Mouse (Mus musculus): ENCODE results near the gene Stag3. TPM values are rescaled to one million over a fixed set of nuclear protein-coding genes. Genes with fewer than 3 reads are reported as not detected.

The Stag3 gene
- polyA plus RNA-seq, 1 experiment from 2014 or later, result 12.5 TPM

- Histone ChIP-seq H3K4me3 (replicated peaks) (no peak overlapping the region), H3K9ac (replicated peaks) (no peak overlapping the region), H3K27me3 (replicated peaks) (no peaks in the 10 kb centered on the region), H3K4me1 (peaks cover 48% of the 10 kb centered on the region), H3K36me3 (peaks cover 40% of the 10 kb centered on the region), H3K4me2 (no peak overlapping the region), H3K27ac (replicated peaks) (no peak overlapping the region), H3K9me3 (replicated peaks) (no peaks in the 10 kb centered on the region)
- no peak for ATAC-seq (ENCODE audit: low FRiP score)
- WGBS, result 86% methylated on average over 6 of the region's 6 CpGs
These were observed 21.5 kb upstream of the Stag3 start for GRCm38 (mm10) chr5:138258542-138258941.

GRCm38 (mm10) chr5:138258993-138259392 lies 21.0 kb upstream of the Stag3 start:
- H3K9ac ChIP-seq (replicated peaks), result no peak overlapping the region
- no peaks in the 10 kb centered on the region for H3K9me3 ChIP-seq (replicated peaks)
- WGBS, result 41% methylated on average over 7 of the region's 7 CpGs
- no peak for ATAC-seq (ENCODE audit: low FRiP score)
- no peak overlapping the region for H3K4me3 ChIP-seq (replicated peaks)
- no peak overlapping the region for H3K4me2 ChIP-seq
- H3K4me1 ChIP-seq, result peaks cover 48% of the 10 kb centered on the region
- no peaks in the 10 kb centered on the region for H3K27me3 ChIP-seq (replicated peaks)
- peaks cover 40% of the 10 kb centered on the region for H3K36me3 ChIP-seq
- H3K27ac ChIP-seq (replicated peaks), result no peak overlapping the region

GRCm38 (mm10) chr5:138260051-138260450 lies 20.0 kb upstream of the Stag3 start:
- no peaks in the 10 kb centered on the region for H3K27me3 ChIP-seq (replicated peaks)
- H3K4me1 ChIP-seq, result peaks cover 52% of the 10 kb centered on the region
- no peaks in the 10 kb centered on the region for H3K9me3 ChIP-seq (replicated peaks)
- no peak overlapping the region for H3K4me2 ChIP-seq
- no peak for ATAC-seq (ENCODE audit: low FRiP score)
- no peak overlapping the region for H3K27ac ChIP-seq (replicated peaks)
- H3K9ac ChIP-seq (replicated peaks), result no peak overlapping the region
- WGBS, result 92% methylated on average over 10 of the region's 10 CpGs
- peaks cover 40% of the 10 kb centered on the region for H3K36me3 ChIP-seq
- no peak overlapping the region for H3K4me3 ChIP-seq (replicated peaks)

- WGBS, result 94% methylated on average over 11 of the region's 11 CpGs
- no peak for ATAC-seq (ENCODE audit: low FRiP score)
- H3K36me3 ChIP-seq, result peaks cover 43% of the 10 kb centered on the region
- H3K9ac ChIP-seq (replicated peaks), result no peak overlapping the region
- H3K4me2 ChIP-seq, result no peak overlapping the region
- H3K27me3 ChIP-seq (replicated peaks), result no peaks in the 10 kb centered on the region
- H3K9me3 ChIP-seq (replicated peaks), result no peaks in the 10 kb centered on the region
- H3K27ac ChIP-seq (replicated peaks), result no peak overlapping the region
- peaks cover 57% of the 10 kb centered on the region for H3K4me1 ChIP-seq
- no peak overlapping the region for H3K4me3 ChIP-seq (replicated peaks)
These were observed 19.2 kb upstream of the Stag3 start for GRCm38 (mm10) chr5:138260834-138261233.

GRCm38 (mm10) chr5:138262001-138262400 lies 18.0 kb upstream of the Stag3 start:
- H3K4me2 ChIP-seq, result peak overlapping the region; percentile 91; the same call in 1 of the 2 replicates
- no peaks in the 10 kb centered on the region for H3K9me3 ChIP-seq (replicated peaks)
- peaks cover 53% of the 10 kb centered on the region for H3K36me3 ChIP-seq
- ATAC-seq (ENCODE audit: low FRiP score), result no peak
- WGBS, result 82% methylated on average over 4 of the region's 4 CpGs
- H3K4me1 ChIP-seq, result peaks cover 45% of the 10 kb centered on the region
- H3K9ac ChIP-seq (replicated peaks), result no peak overlapping the region
- no peak overlapping the region for H3K27ac ChIP-seq (replicated peaks)
- H3K4me3 ChIP-seq (replicated peaks), result 0 out of 2 replicates have a peak overlapping the region, but pooled peaks have one; percentile 91
- H3K27me3 ChIP-seq (replicated peaks), result no peaks in the 10 kb centered on the region

- H3K4me3 ChIP-seq (replicated peaks), result peak overlapping the region; percentile 91
- no peak for ATAC-seq (ENCODE audit: low FRiP score)
- peaks cover 58% of the 10 kb centered on the region for H3K36me3 ChIP-seq
- H3K4me2 ChIP-seq, result peak overlapping the region; percentile 91
- H3K9ac ChIP-seq (replicated peaks), result peak overlapping the region; percentile 97
- H3K4me1 ChIP-seq, result peaks cover 43% of the 10 kb centered on the region
- no peak overlapping the region for H3K27ac ChIP-seq (replicated peaks)
- H3K9me3 ChIP-seq (replicated peaks), result no peaks in the 10 kb centered on the region
- WGBS, result 66% methylated on average over 18 of the region's 18 CpGs
- no peaks in the 10 kb centered on the region for H3K27me3 ChIP-seq (replicated peaks)
These were observed 17.3 kb upstream of the Stag3 start for GRCm38 (mm10) chr5:138262582-138263240.

- peak within 1 kb of the TSS; percentile 84 for H3K27ac ChIP-seq (replicated peaks)
- ATAC-seq (ENCODE audit: low FRiP score), result peak; percentile 91
- H3K4me2 ChIP-seq, result peak within 1 kb of the TSS; percentile 91
- H3K36me3 ChIP-seq, result peaks cover 55% of the 10 kb centered on the region
- WGBS, result under 1% methylated on average over 63 of the region's 71 CpGs
- H3K4me1 ChIP-seq, result peaks cover 43% of the 10 kb centered on the region
- H3K4me3 ChIP-seq (replicated peaks), result peak within 1 kb of the TSS; percentile 91
- no peaks in the 10 kb centered on the region for H3K27me3 ChIP-seq (replicated peaks)
- peak within 1 kb of the TSS; percentile 97 for H3K9ac ChIP-seq (replicated peaks)
- H3K9me3 ChIP-seq (replicated peaks), result no peaks in the 10 kb centered on the region
These were observed 16.5 kb upstream of the Stag3 start, which contains the start of gene BC037034 for GRCm38 (mm10) chr5:138263260-138264206. Gene BC037034, minus strand, starts transcription at chr5:138264033.

GRCm38 (mm10) chr5:138264207-138264578 lies 15.8 kb upstream of the Stag3 start:
- Histone ChIP-seq H3K36me3 (peaks cover 48% of the 10 kb centered on the region), H3K9me3 (replicated peaks) (no peaks in the 10 kb centered on the region), H3K4me1 (peaks cover 43% of the 10 kb centered on the region), H3K4me2 (peak overlapping the region; percentile 91), H3K27ac (replicated peaks) (peak overlapping the region; percentile 84), H3K27me3 (replicated peaks) (no peaks in the 10 kb centered on the region), H3K4me3 (replicated peaks) (peak overlapping the region; percentile 91), H3K9ac (replicated peaks) (peak overlapping the region; percentile 97)
- WGBS, result 12% methylated on average over 6 of the region's 6 CpGs
- ATAC-seq (ENCODE audit: low FRiP score), result peak; percentile 22; the same call in 1 of the 2 replicates

- Histone ChIP-seq H3K9ac (replicated peaks) (no peak overlapping the region), H3K27me3 (replicated peaks) (no peaks in the 10 kb centered on the region), H3K27ac (replicated peaks) (no peak overlapping the region), H3K4me2 (no peak overlapping the region), H3K9me3 (replicated peaks) (no peaks in the 10 kb centered on the region), H3K4me3 (replicated peaks) (no peak overlapping the region), H3K36me3 (peaks cover 34% of the 10 kb centered on the region), H3K4me1 (peaks cover 33% of the 10 kb centered on the region)
- ATAC-seq (ENCODE audit: low FRiP score), result no peak
- 97% methylated on average over 4 of the region's 4 CpGs for WGBS
These were observed 14.3 kb upstream of the Stag3 start for GRCm38 (mm10) chr5:138265712-138266111.

- Histone ChIP-seq H3K36me3 (peaks cover 20% of the 10 kb centered on the region), H3K4me1 (peaks cover 26% of the 10 kb centered on the region), H3K27me3 (replicated peaks) (no peaks in the 10 kb centered on the region), H3K4me3 (replicated peaks) (no peak overlapping the region), H3K4me2 (no peak overlapping the region), H3K9me3 (replicated peaks) (no peaks in the 10 kb centered on the region), H3K27ac (replicated peaks) (no peak overlapping the region), H3K9ac (replicated peaks) (no peak overlapping the region)
- WGBS, result 87% methylated on average over 3 of the region's 3 CpGs
- no peak for ATAC-seq (ENCODE audit: low FRiP score)
These were observed 12.9 kb upstream of the Stag3 start for GRCm38 (mm10) chr5:138267114-138267513.

GRCm38 (mm10) chr5:138268980-138269379 lies 11.1 kb upstream of the Stag3 start:
- no peaks in the 10 kb centered on the region for H3K27me3 ChIP-seq (replicated peaks)
- H3K36me3 ChIP-seq, result peaks cover 19% of the 10 kb centered on the region
- no peak overlapping the region for H3K4me3 ChIP-seq (replicated peaks)
- H3K4me2 ChIP-seq, result no peak overlapping the region
- no peak overlapping the region for H3K9ac ChIP-seq (replicated peaks)
- H3K4me1 ChIP-seq, result peaks cover 25% of the 10 kb centered on the region
- ATAC-seq (ENCODE audit: low FRiP score), result no peak
- no peaks in the 10 kb centered on the region for H3K9me3 ChIP-seq (replicated peaks)
- H3K27ac ChIP-seq (replicated peaks), result no peak overlapping the region
- 84% methylated on average over 4 of the region's 4 CpGs for WGBS
